Mouse (Mus musculus) kidney, embryonic 16.5 days (tissue): ENCODE measurements at regions not wholly inside any gene's neighbourhood (a gene's known extent, or its start where the extent isn't known, plus 50 kb on each side); places are given as distances from the start of the nearest gene placed in this dataset.

Source experiments
- ATAC-seq: fragments of 200-750 bp; cut with Nextera tagmentation; 2 replicates; pipeline ENCODE4 v1.8.0; 2017; ENCODE audit warnings: moderate TSS enrichment; ENCODE audit not compliant: low FRiP score, low TSS enrichment
- H3K27ac ChIP-seq: fragments of 300-500 bp; sonication (generic); 2 replicates; pipeline ENCODE4 v1.5.1; 2014; ENCODE audit warnings: low read length
- H3K27me3 ChIP-seq: fragments of 300-500 bp; sonication (generic); 2 replicates; pipeline ENCODE4 v1.6.1; 2014; ENCODE audit warnings: low read length, control low read depth, mixed read lengths; ENCODE audit not compliant: insufficient read depth
- H3K36me3 ChIP-seq: fragments of 300-500 bp; sonication (generic); 2 replicates; pipeline ENCODE4 v1.6.1; 2014; ENCODE audit warnings: low read length, control low read depth, mixed read lengths; ENCODE audit not compliant: insufficient read depth
- H3K4me1 ChIP-seq: fragments of 300-500 bp; sonication (generic); 2 replicates; pipeline ENCODE4 v1.6.1; 2014; ENCODE audit warnings: low read length, control low read depth, mixed read lengths; ENCODE audit not compliant: insufficient read depth
- H3K4me2 ChIP-seq: fragments of 300-500 bp; sonication (generic); replicated peaks from 2 replicates; pipeline ENCODE4 v1.6.1; 2014; ENCODE audit warnings: low read depth, low read length
- H3K4me3 ChIP-seq: fragments of 300-500 bp; sonication (generic); 2 replicates; pipeline ENCODE4 v1.5.1; 2014; ENCODE audit warnings: mild to moderate bottlenecking, low read length
- H3K9ac ChIP-seq: fragments of 300-500 bp; sonication (generic); replicated peaks from 2 replicates; pipeline ENCODE4 v1.6.1; 2014; ENCODE audit warnings: low read length
- H3K9me3 ChIP-seq: fragments of 300-500 bp; sonication (generic); 2 replicates; pipeline ENCODE4 v1.6.1; 2016; ENCODE audit warnings: low read length, control low read depth
- WGBS: fragments of 180-500 bp; shearing (Covaris S2); extraction: QIAGEN DNeasy Blood & Tissue Kit; methylation state at CpG from one replicate; pipeline ENCODE4 v1.1.7; 2014; 5-methylcytosine and 5-hydroxymethylcytosine counted together

- Histone ChIP-seq H3K4me2 (no peak overlapping the region), H3K27me3 (no peaks in the 10 kb centered on the region), H3K27ac (no peak overlapping the region), H3K9me3 (no peaks in the 10 kb centered on the region), H3K36me3 (no peaks in the 10 kb centered on the region), H3K4me3 (no peak overlapping the region), H3K9ac (no peak overlapping the region), H3K4me1 (no peaks in the 10 kb centered on the region)
- 74% methylated on average over 5 of the region's 5 CpGs for whole genome bisulfite sequencing
- no peak for ATAC-seq
Observed at GRCm38 (mm10) chr10:21218431-21218830, 57.6 kb upstream of the Myb start.

- Histone ChIP-seq H3K9me3 (no peaks in the 10 kb centered on the region), H3K27me3 (no peaks in the 10 kb centered on the region), H3K4me1 (no peaks in the 10 kb centered on the region), H3K4me2 (no peak overlapping the region), H3K4me3 (no peak overlapping the region), H3K9ac (no peak overlapping the region), H3K27ac (no peak overlapping the region), H3K36me3 (no peaks in the 10 kb centered on the region)
- ATAC-seq: no peak
- WGBS: 93% methylated on average over 3 of the region's 3 CpGs
Observed at GRCm38 (mm10) chr10:21220795-21221194, 60.0 kb upstream of the Myb start.

GRCm38 (mm10) chr10:21221290-21221926 is 60.6 kb upstream of the Myb start:
- Histone ChIP-seq H3K4me3 (no peak overlapping the region), H3K36me3 (no peaks in the 10 kb centered on the region), H3K9ac (no peak overlapping the region), H3K4me2 (no peak overlapping the region), H3K27me3 (no peaks in the 10 kb centered on the region), H3K4me1 (no peaks in the 10 kb centered on the region), H3K27ac (no peak overlapping the region), H3K9me3 (no peaks in the 10 kb centered on the region)
- WGBS: 95% methylated on average over 4 of the region's 4 CpGs
- no peak for ATAC-seq

DNA sequence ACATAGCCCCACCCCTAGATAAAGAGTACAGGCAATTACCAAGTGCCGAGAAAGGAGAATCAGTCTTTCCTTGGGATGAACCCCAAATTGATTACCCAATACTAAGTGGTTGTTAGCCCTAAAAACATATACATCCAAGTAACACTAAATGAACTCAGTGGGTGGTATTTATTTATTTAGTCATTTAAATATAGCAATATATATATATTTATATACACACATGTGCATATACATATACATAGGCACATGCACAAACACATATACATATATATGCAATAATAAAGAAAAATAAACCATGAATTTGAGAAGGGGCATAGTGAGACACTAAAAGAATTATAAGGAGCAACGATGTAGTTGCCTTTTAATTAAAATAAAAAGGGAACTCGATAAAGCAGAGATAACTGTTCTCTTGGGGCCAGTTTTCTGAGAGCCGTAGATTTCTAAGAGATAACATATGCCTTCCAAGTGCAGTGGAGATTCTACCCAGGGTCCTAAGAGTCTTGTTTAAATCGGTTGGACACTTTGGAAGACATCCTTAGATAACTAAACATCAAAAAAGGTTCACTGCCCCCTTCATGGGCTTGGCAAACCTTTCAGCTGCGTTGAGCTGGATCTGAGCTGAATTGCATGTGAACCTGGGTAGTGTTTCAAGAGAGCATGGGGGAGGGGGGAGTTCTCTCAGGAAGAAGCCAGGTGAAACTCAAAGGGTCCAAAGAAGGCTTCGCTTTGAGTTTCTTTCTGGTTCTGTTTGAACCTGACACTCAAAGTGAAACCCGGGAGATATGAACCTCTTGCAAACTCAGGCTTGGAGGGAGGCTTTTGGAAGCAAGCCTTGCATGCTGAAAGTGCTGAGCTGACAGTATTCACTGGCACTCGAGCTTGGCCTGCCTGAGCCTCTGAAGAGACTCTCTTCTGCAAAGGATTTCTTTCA is 61.6 kb upstream of the Myb start:
- no peaks in the 10 kb centered on the region for H3K9me3 ChIP-seq
- no peaks in the 10 kb centered on the region for H3K27me3 ChIP-seq
- H3K4me3 ChIP-seq: no peak overlapping the region
- no peak for ATAC-seq
- H3K27ac ChIP-seq: no peak overlapping the region
- H3K4me2 ChIP-seq: no peak overlapping the region
- H3K36me3 ChIP-seq: no peaks in the 10 kb centered on the region
- 63% methylated on average over 9 of the region's 9 CpGs for WGBS
- H3K4me1 ChIP-seq: no peaks in the 10 kb centered on the region
- no peak overlapping the region for H3K9ac ChIP-seq

DNA sequence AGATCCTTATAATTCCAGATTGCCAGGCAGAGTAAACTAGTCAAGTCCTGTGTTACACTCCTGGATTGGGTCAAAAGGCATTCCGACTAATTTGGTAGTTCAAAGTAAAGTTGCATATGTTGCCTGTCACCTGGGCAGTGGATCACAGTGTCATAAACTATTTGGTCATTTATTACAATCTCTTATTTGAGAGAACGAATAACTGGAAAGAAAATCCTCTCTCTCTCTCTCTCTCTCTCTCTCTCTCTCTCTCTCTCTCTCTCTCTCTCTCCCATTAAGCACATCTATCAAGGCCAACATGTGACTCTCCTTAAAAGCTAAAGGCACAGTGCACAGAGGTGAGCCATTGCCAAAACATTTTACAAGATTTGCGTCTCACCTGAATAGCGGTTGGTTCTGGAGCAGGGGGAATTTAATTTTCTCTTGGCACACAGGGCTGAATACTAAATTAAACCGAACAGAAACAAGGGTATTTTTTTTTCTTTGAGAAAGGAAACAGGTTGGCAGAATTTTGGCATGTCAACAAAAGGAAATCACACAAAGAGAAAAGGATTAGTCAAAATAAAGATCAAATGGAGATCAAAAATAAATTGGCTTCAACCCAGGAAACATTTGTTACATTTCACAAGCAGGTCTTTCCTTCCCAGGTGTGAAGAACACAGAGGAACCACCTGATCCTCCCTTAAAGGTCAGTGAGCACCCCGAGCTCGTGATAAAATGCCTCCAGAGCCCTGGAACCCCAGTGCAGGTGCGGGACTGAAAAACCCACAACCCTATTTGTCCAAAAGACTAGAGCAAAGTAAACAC is 62.5 kb upstream of the Myb start:
- Histone ChIP-seq H3K4me3 (no peak overlapping the region), H3K36me3 (no peaks in the 10 kb centered on the region), H3K27ac (no peak overlapping the region), H3K9ac (no peak overlapping the region), H3K4me1 (no peaks in the 10 kb centered on the region), H3K4me2 (no peak overlapping the region), H3K27me3 (no peaks in the 10 kb centered on the region), H3K9me3 (no peaks in the 10 kb centered on the region)
- WGBS: 67% methylated on average over 8 of the region's 8 CpGs
- ATAC-seq: no peak

- Histone ChIP-seq H3K4me2 (no peak overlapping the region), H3K36me3 (no peaks in the 10 kb centered on the region), H3K4me3 (no peak overlapping the region), H3K9ac (no peak overlapping the region), H3K27ac (no peak overlapping the region), H3K9me3 (no peaks in the 10 kb centered on the region), H3K27me3 (no peaks in the 10 kb centered on the region), H3K4me1 (no peaks in the 10 kb centered on the region)
- ATAC-seq: no peak
- WGBS: 92% methylated on average over 5 of the region's 5 CpGs
Observed at GRCm38 (mm10) chr10:21224229-21224628, 63.4 kb upstream of the Myb start.

DNA sequence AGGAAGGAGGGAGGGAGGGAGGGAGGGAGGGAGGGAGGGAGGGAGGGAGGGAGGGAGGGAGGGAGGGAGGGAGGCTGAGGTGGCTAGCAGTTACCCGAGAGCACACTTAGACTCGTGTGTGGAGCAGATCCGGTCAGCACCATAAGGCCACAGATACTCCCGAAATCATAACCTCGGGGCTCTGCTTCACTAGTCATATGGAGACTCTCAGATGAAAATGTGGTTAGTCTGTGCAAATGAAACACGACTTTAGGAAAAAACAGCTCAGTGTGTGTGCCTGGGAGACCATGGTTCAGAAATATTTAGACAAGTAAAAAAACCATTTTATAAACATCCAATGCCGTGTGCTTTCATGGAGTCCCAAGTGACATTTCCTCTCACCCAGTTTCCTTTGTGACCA is 65.4 kb upstream of the Myb start:
- Histone ChIP-seq H3K27ac (no peak overlapping the region), H3K9me3 (no peaks in the 10 kb centered on the region), H3K4me3 (no peak overlapping the region), H3K4me2 (no peak overlapping the region), H3K36me3 (no peaks in the 10 kb centered on the region), H3K9ac (no peak overlapping the region), H3K27me3 (no peaks in the 10 kb centered on the region), H3K4me1 (no peaks in the 10 kb centered on the region)
- no peak for ATAC-seq
- 64% methylated on average over 7 of the region's 7 CpGs for WGBS

- 79% methylated on average over 9 of the region's 9 CpGs for WGBS
- Histone ChIP-seq H3K4me2 (no peak overlapping the region), H3K27ac (no peak overlapping the region), H3K4me1 (no peaks in the 10 kb centered on the region), H3K27me3 (no peaks in the 10 kb centered on the region), H3K9ac (no peak overlapping the region), H3K36me3 (no peaks in the 10 kb centered on the region), H3K4me3 (no peak overlapping the region), H3K9me3 (no peaks in the 10 kb centered on the region)
- ATAC-seq: no peak
Observed at GRCm38 (mm10) chr10:21227764-21228163, 67.0 kb upstream of the Myb start.

DNA sequence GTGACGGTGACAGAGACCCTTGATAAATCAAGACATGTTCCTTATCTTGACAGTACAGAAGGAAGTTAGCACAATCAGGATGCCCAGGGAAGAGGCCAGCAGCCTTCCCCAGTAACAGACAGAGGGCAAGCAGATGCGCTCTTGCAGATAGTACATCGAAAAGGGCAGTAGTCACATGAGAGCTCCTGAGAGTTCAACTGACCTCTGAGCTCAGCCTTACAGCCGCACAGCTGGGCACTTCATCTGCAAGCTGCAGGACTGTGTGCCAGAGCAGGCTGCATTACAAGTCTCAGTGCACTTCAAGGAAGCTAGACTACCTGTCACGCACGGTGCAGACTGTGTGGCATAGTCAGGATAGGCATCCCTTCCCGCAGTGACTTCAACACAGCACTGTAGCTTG is 67.2 kb upstream of the Hbs1l start:
- peak; percentile 23; the same call in 1 of the 2 replicates for ATAC-seq
- no peaks in the 10 kb centered on the region for H3K9me3 ChIP-seq
- H3K27me3 ChIP-seq: no peaks in the 10 kb centered on the region
- WGBS: 61% methylated on average over 7 of the region's 7 CpGs
- no peak overlapping the region for H3K27ac ChIP-seq
- H3K36me3 ChIP-seq: no peaks in the 10 kb centered on the region
- no peak overlapping the region for H3K4me2 ChIP-seq
- H3K9ac ChIP-seq: no peak overlapping the region
- H3K4me1 ChIP-seq: no peaks in the 10 kb centered on the region
- no peak overlapping the region for H3K4me3 ChIP-seq
